Mouse (Mus musculus) ES-E14 (cell line): ENCODE results near the gene Proser1. TPM values are rescaled to one million over a fixed set of nuclear protein-coding genes. Genes with fewer than 3 reads are reported as not detected.

ENCODE experiments used
- DNase-seq: peaks from one replicate; pipeline ENCODE4 v3.0.0-alpha.2; 2013; ENCODE audit warnings: low read depth, low spot score
- H3K27ac ChIP-seq: 2 replicates; pipeline ENCODE4 v1.5.1; 2012; ENCODE audit warnings: low read depth, mild to moderate bottlenecking, low read length, moderate library complexity, mixed read lengths; ENCODE audit not compliant: poor library complexity, insufficient read depth, severe bottlenecking
- H3K36me3 ChIP-seq: 2 replicates; pipeline ENCODE4 v1.6.1; 2012; ENCODE audit warnings: mild to moderate bottlenecking, low read length, moderate library complexity, mixed read lengths; ENCODE audit not compliant: control insufficient read depth, poor library complexity, insufficient read depth, severe bottlenecking
- H3K4me1 ChIP-seq, 2 experiments: fragments of 150-350 bp in 1 of 2; sonication (generic) in 1 of 2; 2 replicates each; pipeline ENCODE4 v1.6.1; 2012; ENCODE audit warnings: low read length in 2 of 2, mild to moderate bottlenecking in 1 of 2, mixed read lengths in 1 of 2; ENCODE audit not compliant: control insufficient read depth in 2 of 2, insufficient read depth in 2 of 2, poor library complexity in 1 of 2
- H3K4me3 ChIP-seq, 2 experiments: fragments of 150-350 bp in 1 of 2; sonication (generic) in 1 of 2; 2 replicates each; pipeline ENCODE4 v1.5.1; 2012; ENCODE audit warnings: low read length in 2 of 2, low read depth in 1 of 2, mild to moderate bottlenecking in 1 of 2, mixed read lengths in 1 of 2; ENCODE audit not compliant: insufficient read depth in 1 of 2, poor library complexity in 1 of 2, severe bottlenecking in 1 of 2
- H3K9ac ChIP-seq: 2 replicates; pipeline ENCODE4 v1.6.1; 2012; ENCODE audit warnings: low read depth, mild to moderate bottlenecking, low read length, mixed read lengths; ENCODE audit not compliant: poor library complexity, insufficient read depth, severe bottlenecking
- H3K9me3 ChIP-seq: fragments of 150-350 bp; sonication (generic); 2 replicates; pipeline ENCODE4 v1.6.1; 2012; ENCODE audit warnings: low read depth, mild to moderate bottlenecking, low read length; ENCODE audit not compliant: control insufficient read depth, insufficient read depth
- CHD2 ChIP-seq: IDR thresholded peaks from 2 replicates; pipeline ENCODE4 v1.6.1; 2014; ENCODE audit warnings: mild to moderate bottlenecking, low read depth, low read length, inconsistent platforms
- HCFC1 ChIP-seq: IDR thresholded peaks from 2 replicates; pipeline ENCODE4 v1.6.1; 2012; ENCODE audit warnings: low read length, inconsistent platforms, borderline replicate concordance; ENCODE audit not compliant: insufficient read depth
- MAFK ChIP-seq: IDR thresholded peaks from 2 replicates; pipeline ENCODE4 v1.6.1; 2014; ENCODE audit warnings: mild to moderate bottlenecking, low read depth, low read length, inconsistent platforms; ENCODE audit not compliant: insufficient read depth
- ZC3H11A ChIP-seq: IDR thresholded peaks from 2 replicates; pipeline ENCODE4 v1.6.1; 2012; ENCODE audit warnings: low read depth, mild to moderate bottlenecking, inconsistent platforms, low read length, borderline replicate concordance
- ZNF384 ChIP-seq: IDR thresholded peaks from 2 replicates; pipeline ENCODE4 v1.6.1; 2012; ENCODE audit warnings: low read depth, low read length, inconsistent platforms
- in situ Hi-C, 2 experiments: fragments of 600-800 bp; cut with MboI; formaldehyde crosslinking; loops; one replicate each; pipeline ENCODE4 v1.15.1; 2025; ENCODE audit warnings: low sequenced_read_pairs in 2 of 2, inconsistent platforms in 1 of 2; ENCODE audit not compliant: unreplicated experiment in 2 of 2
- total RNA-seq: library from RNA; depleted of rRNA; stranded (reverse); fragments of 300-350 nt; gene quantifications from 2 replicates; pipeline ENCODE4 v1.2.3, GENCODE M21; 2012

The Proser1 gene
- total RNA-seq, 1 experiment = 11.9 TPM

DNA sequence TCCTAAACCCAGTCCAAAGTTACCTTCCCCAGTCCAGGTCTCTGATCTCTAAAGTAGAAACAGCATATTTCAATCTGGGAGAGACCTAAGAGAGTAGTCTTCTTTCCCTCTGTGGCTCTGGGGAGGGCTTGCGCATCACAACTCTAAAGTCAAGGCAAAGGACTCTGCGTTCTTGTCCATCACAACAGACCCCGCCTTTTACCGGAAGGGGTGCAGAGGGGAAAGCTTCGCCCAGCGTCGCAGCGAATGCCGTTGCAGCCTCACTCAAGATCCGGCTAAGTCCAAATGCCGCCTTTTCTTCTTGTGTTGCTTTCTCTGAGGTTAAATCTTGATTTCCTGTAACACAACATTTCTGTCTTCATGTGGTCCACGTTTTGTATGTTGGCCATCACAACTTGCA lies 41.8 kb upstream of the Proser1 start:
- Histone ChIP-seq H3K36me3 (no peaks in the 10 kb centered on the region), H3K27ac (no peak overlapping the region), H3K9me3 (no peaks in the 10 kb centered on the region), H3K9ac (no peak overlapping the region), H3K4me1 (peaks cover 3 to 8% of the 10 kb centered on the region in 2 experiments; a peak in 2 of 4 replicates), H3K4me3 (0 out of 4 replicates have a peak overlapping the region, but pooled peaks of 1 of the 2 experiments have one; percentile 17)
- in situ Hi-C loops = no loop called here
- peak; percentile 13 for DNase-seq
- TF ChIP-seq ZNF384 (no peak), HCFC1 (no peak), MAFK (no peak), ZC3H11A (no peak), CHD2 (no peak)

DNA sequence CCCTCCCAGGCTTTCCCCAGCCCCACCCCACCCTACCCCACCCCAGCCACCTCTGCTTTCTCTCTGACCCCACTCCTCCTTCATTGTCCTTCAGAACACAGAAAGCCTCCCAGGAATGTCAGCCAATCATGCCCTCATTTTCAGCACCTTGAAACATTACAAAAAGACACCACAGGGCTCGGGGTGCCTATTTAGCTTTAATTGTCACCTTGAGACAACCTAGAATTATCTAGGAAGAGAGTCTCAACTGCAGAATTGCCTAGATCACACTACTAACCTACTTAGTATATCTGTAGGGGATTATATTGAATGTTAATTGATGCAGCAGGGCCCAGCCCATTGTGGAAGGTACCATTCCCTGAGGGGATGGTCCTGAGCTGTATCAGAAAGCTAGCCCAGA lies 40.8 kb upstream of the Proser1 start:
- TF ChIP-seq CHD2 (no peak), HCFC1 (no peak), ZNF384 (no peak), ZC3H11A (no peak), MAFK (no peak)
- Histone ChIP-seq H3K9me3 (no peaks in the 10 kb centered on the region), H3K9ac (no peak overlapping the region), H3K36me3 (no peaks in the 10 kb centered on the region), H3K4me1 (peaks cover 3 to 8% of the 10 kb centered on the region in 2 experiments; a peak in 2 of 4 replicates), H3K27ac (no peak overlapping the region), H3K4me3 (no peak overlapping the region)
- in situ Hi-C loops = no loop called here
- peak; percentile 21 for DNase-seq

DNA sequence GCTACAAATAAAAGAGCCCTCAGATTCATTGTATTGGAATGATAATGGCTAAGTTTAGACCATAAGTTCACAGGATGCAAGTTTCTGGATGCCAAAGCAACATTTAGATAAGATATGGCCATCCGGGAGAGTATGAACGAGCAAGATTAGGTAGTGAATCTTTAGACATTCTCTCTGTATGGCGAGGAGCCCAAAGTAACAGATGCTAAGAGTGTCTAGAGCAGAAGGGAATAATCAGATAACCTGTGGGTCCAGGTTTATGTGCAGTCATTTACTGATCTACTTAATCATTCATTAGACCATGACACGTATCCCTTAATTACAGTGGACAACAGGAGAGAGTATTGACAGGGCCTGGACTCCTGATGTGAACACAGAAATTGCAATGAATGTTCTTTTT lies 39.9 kb upstream of the Proser1 start:
- no peak overlapping the region for H3K27ac ChIP-seq
- no peaks in the 10 kb centered on the region for H3K9me3 ChIP-seq
- H3K9ac ChIP-seq = no peak overlapping the region
- no peak overlapping the region for H3K4me3 ChIP-seq
- DNase-seq = no peak
- TF ChIP-seq CHD2 = no peak
- no peak for TF ChIP-seq MAFK
- no peak for TF ChIP-seq ZC3H11A
- no peak for TF ChIP-seq ZNF384
- TF ChIP-seq HCFC1 = no peak
- H3K36me3 ChIP-seq = no peaks in the 10 kb centered on the region
- in situ Hi-C loops = no loop called here
- peaks cover 3 to 8% of the 10 kb centered on the region in 2 experiments; a peak in 2 of 4 replicates for H3K4me1 ChIP-seq

DNA sequence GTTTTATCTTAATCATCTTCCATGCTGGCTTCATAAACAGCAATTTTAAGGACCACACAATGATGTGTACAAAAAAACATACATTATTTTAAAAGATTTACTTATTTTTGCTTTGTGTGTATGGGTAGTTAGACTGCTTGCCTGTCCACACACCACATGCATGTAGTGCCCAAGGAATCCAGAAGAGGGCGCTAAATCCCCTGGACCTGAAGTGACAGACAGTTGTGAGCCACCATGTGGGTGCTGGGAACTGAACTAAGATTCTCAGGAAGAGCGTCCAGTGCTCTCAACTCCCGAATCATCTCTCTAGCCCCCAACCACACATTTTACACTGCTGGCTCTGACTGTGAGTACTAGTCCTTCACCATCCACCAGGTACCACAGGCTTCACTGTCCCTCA lies 28.9 kb upstream of the Proser1 start:
- Histone ChIP-seq H3K4me3 (no peak overlapping the region), H3K36me3 (no peaks in the 10 kb centered on the region), H3K4me1 (no peaks in the 10 kb centered on the region), H3K9ac (no peak overlapping the region), H3K27ac (no peak overlapping the region), H3K9me3 (no peaks in the 10 kb centered on the region)
- TF ChIP-seq ZC3H11A = no peak
- no peak for TF ChIP-seq ZNF384
- TF ChIP-seq CHD2 = no peak
- TF ChIP-seq MAFK = no peak
- no peak for DNase-seq
- in situ Hi-C loops = no loop called here

DNA sequence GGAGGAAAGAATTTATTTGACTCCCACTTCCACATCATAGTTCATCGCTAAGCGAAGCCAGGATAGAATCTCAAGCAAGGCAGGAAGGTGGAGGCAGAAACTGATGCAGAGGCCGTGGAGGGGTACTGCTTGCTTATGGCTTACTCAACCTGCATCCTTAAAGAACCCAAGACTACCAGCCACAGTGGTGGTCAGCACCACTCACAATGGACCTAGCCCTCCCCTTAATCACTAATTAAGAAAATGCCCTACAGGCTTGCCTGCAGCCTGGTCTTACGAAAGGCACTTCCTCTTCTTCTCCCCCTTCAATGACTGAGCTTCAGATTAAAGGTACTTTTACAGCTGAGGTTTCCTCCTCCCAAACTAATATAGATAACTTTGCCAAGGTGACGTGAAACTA lies 26.9 kb upstream of the Proser1 start:
- no peak for DNase-seq
- in situ Hi-C loops = no loop called here

More for the DNA sequence above, 26.9 kb upstream of the Proser1 start:
- Histone ChIP-seq H3K27ac (no peak overlapping the region), H3K9me3 (no peaks in the 10 kb centered on the region), H3K4me3 (no peak overlapping the region), H3K4me1 (no peaks in the 10 kb centered on the region), H3K9ac (no peak overlapping the region), H3K36me3 (no peaks in the 10 kb centered on the region)
- TF ChIP-seq ZC3H11A (no peak), CHD2 (no peak), MAFK (no peak), HCFC1 (no peak), ZNF384 (no peak)
